Mouse (Mus musculus) heart, postnatal 14 days (tissue): ENCODE results near the gene Calhm5. TPM values are rescaled to one million over a fixed set of nuclear protein-coding genes. Genes with fewer than 3 reads are reported as not detected.

Source experiments
- DNase-seq, 2 experiments: peaks; one replicate each; pipeline ENCODE4 v3.0.0; 2021 to 2022
- intact Hi-C: fragments of 180-260 bp; cut with DNase I; formaldehyde crosslinking; loops from one replicate; pipeline ENCODE4 v1.15.1; 2025
- total RNA-seq, 2 experiments: library from RNA; stranded (reverse); gene quantifications; 2 replicates each; pipeline ENCODE4 v1.2.3; 2021

The Calhm5 gene
- total RNA-seq, 2 experiments from 2014 or later, result 0.51 to 0.60 TPM

GRCm38 (mm10) chr10:34074522-34075200 is 21.7 kb downstream of the Calhm5 start:
- intact Hi-C loops, result no loop called here

GRCm38 (mm10) chr10:34071650-34072049 is 24.7 kb downstream of the Calhm5 start:
- intact Hi-C loops, result no loop called here

More at GRCm38 (mm10) chr10:34074522-34075200, 21.7 kb downstream of the Calhm5 start:
- DNase-seq, result no peak

GRCm38 (mm10) chr10:34070999-34071492 is 25.3 kb downstream of the Calhm5 start:
- no peak for DNase-seq
- intact Hi-C loops, result no loop called here

More at GRCm38 (mm10) chr10:34071650-34072049, 24.7 kb downstream of the Calhm5 start:
- DNase-seq, result no peak

- no peak for DNase-seq
- intact Hi-C loops, result no loop called here
Measured at GRCm38 (mm10) chr10:34069606-34070005, 26.7 kb downstream of the Calhm5 start.

GRCm38 (mm10) chr10:34066591-34066990 is 29.7 kb downstream of the Calhm5 start:
- no peak for DNase-seq
- intact Hi-C loops, result no loop called here

GRCm38 (mm10) chr10:34053987-34054386 is 42.3 kb downstream of the Calhm5 start:
- intact Hi-C loops, result no loop called here

GRCm38 (mm10) chr10:34044210-34044609 is 52.1 kb downstream of the Calhm5 start, which contains the start of gene Calhm4:
Gene Calhm4 (minus strand): TSS chr10:34044310.
- no peak for DNase-seq
- intact Hi-C loops, result no loop called here

More at GRCm38 (mm10) chr10:34053987-34054386, 42.3 kb downstream of the Calhm5 start:
- DNase-seq, result no peak

Other genes with a start within 250 kb of the Calhm5 start
- not detected for gene Sult3a1, start 238.8 kb downstream of the Calhm5 start, total RNA-seq
- gene Rsph4a, start 191.4 kb downstream of the Calhm5 start, total RNA-seq, result under 1 TPM in 1 of 2 experiments, not detected in 1; 0.29 TPM
- gene Zup1, start 145.2 kb downstream of the Calhm5 start, total RNA-seq, result 1 to 10 TPM; 8.2 to 9.2 TPM
- gene Rwdd1, start 76.9 kb downstream of the Calhm5 start, total RNA-seq, result 100 to 1,000 TPM in 1 of 2 experiments, 10 to 100 TPM in 1; 96.1 to 101 TPM
- not detected for gene Trappc3l, start 58.9 kb downstream of the Calhm5 start, total RNA-seq
- gene Calhm4, start 52.2 kb downstream of the Calhm5 start, total RNA-seq, result not detected
- gene Calhm6, start 31.5 kb upstream of the Calhm5 start, total RNA-seq, result not detected
- 1 to 10 TPM; 5.7 to 6.7 TPM for gene Dse, start 111.2 kb upstream of the Calhm5 start, total RNA-seq
- gene Tspyl1, start 185.7 kb upstream of the Calhm5 start, total RNA-seq, result 10 to 100 TPM; 51.0 to 52.9 TPM
- 10 to 100 TPM in 1 of 2 experiments, 1 to 10 TPM in 1; 8.0 to 10.1 TPM for gene Tspyl4, start 200.9 kb upstream of the Calhm5 start, total RNA-seq